Mouse (Mus musculus): Measurements from ENCODE around the gene Plek. TPM values are rescaled to one million over a fixed set of nuclear protein-coding genes. Genes with fewer than 3 reads are reported as not detected.
"Not testable (repeated sequence)": the region's sequence is repeated elsewhere in the genome, so short reads cannot be mapped to it uniquely, and the experiment has no call there.

Plek gene
- 408 and 428 TPM in 2 replicates for total RNA-seq (2017)

- ATAC-seq (ENCODE audit: extremely low read depth, insufficient number of reproducible peaks, low FRiP score, poor library complexity, severe bottlenecking), result peak; percentile 64
Observed at GRCm38 (mm10) chr11:17051545-17052475, at the start of gene Plek, which contains the start of gene Cnrip1. Plek (minus strand) TSS chr11:17052381. Cnrip1 (plus strand) TSS chr11:17051586.

GRCm38 (mm10) chr11:17086106-17086505 lies 33.9 kb upstream of the Plek start:
- ATAC-seq (ENCODE audit: extremely low read depth, insufficient number of reproducible peaks, low FRiP score, poor library complexity, severe bottlenecking), result no peak

- ATAC-seq (ENCODE audit: extremely low read depth, insufficient number of reproducible peaks, low FRiP score, poor library complexity, severe bottlenecking), result no peak
Observed at GRCm38 (mm10) chr11:17083866-17084265, 31.7 kb upstream of the Plek start.

GRCm38 (mm10) chr11:17083455-17083854 lies 31.3 kb upstream of the Plek start:
- no peak for ATAC-seq (ENCODE audit: extremely low read depth, insufficient number of reproducible peaks, low FRiP score, poor library complexity, severe bottlenecking)

- 0 out of 2 replicates have a peak, but pooled peaks have one; percentile 36 for ATAC-seq (ENCODE audit: extremely low read depth, insufficient number of reproducible peaks, low FRiP score, poor library complexity, severe bottlenecking)
Observed at GRCm38 (mm10) chr11:17082953-17083352, 30.8 kb upstream of the Plek start.

- ATAC-seq (ENCODE audit: extremely low read depth, insufficient number of reproducible peaks, low FRiP score, poor library complexity, severe bottlenecking), result no peak
Observed at GRCm38 (mm10) chr11:17082086-17082485, 29.9 kb upstream of the Plek start.

- no peak for ATAC-seq (ENCODE audit: extremely low read depth, insufficient number of reproducible peaks, low FRiP score, poor library complexity, severe bottlenecking)
Observed at GRCm38 (mm10) chr11:17075656-17076055, 23.5 kb upstream of the Plek start.

GRCm38 (mm10) chr11:17069360-17069759 lies 17.2 kb upstream of the Plek start:
- not testable (repeated sequence) for ATAC-seq (ENCODE audit: extremely low read depth, insufficient number of reproducible peaks, low FRiP score, poor library complexity, severe bottlenecking)

GRCm38 (mm10) chr11:17052476-17053049 lies 382 bp upstream of the Plek start:
- ATAC-seq (ENCODE audit: extremely low read depth, insufficient number of reproducible peaks, low FRiP score, poor library complexity, severe bottlenecking), result no peak

GRCm38 (mm10) chr11:17045806-17046205 lies 6.4 kb downstream of the Plek start:
- no peak for ATAC-seq (ENCODE audit: extremely low read depth, insufficient number of reproducible peaks, low FRiP score, poor library complexity, severe bottlenecking)

GRCm38 (mm10) chr11:17023984-17024383 lies 28.2 kb downstream of the Plek start:
- ATAC-seq (ENCODE audit: extremely low read depth, insufficient number of reproducible peaks, low FRiP score, poor library complexity, severe bottlenecking), result 0 out of 2 replicates have a peak, but pooled peaks have one; percentile 17

- ATAC-seq (ENCODE audit: extremely low read depth, insufficient number of reproducible peaks, low FRiP score, poor library complexity, severe bottlenecking), result no peak
Observed at GRCm38 (mm10) chr11:17023206-17023605, 29.0 kb downstream of the Plek start.

- ATAC-seq (ENCODE audit: extremely low read depth, insufficient number of reproducible peaks, low FRiP score, poor library complexity, severe bottlenecking), result peak; percentile 31; the same call in 1 of the 2 replicates
Observed at GRCm38 (mm10) chr11:17019328-17019727, 32.9 kb downstream of the Plek start.

GRCm38 (mm10) chr11:17012948-17013347 lies 39.2 kb downstream of the Plek start:
- peak; percentile 70 for ATAC-seq (ENCODE audit: extremely low read depth, insufficient number of reproducible peaks, low FRiP score, poor library complexity, severe bottlenecking)

- ATAC-seq (ENCODE audit: extremely low read depth, insufficient number of reproducible peaks, low FRiP score, poor library complexity, severe bottlenecking), result peak; percentile 92
Observed at GRCm38 (mm10) chr11:17008498-17008941, 43.7 kb downstream of the Plek start.

- no peak for ATAC-seq (ENCODE audit: extremely low read depth, insufficient number of reproducible peaks, low FRiP score, poor library complexity, severe bottlenecking)
Observed at GRCm38 (mm10) chr11:17007517-17008173, 44.5 kb downstream of the Plek start.

GRCm38 (mm10) chr11:17006526-17006925 lies 45.7 kb downstream of the Plek start:
- ATAC-seq (ENCODE audit: extremely low read depth, insufficient number of reproducible peaks, low FRiP score, poor library complexity, severe bottlenecking), result not testable (repeated sequence)

- ATAC-seq (ENCODE audit: extremely low read depth, insufficient number of reproducible peaks, low FRiP score, poor library complexity, severe bottlenecking), result no peak
Observed at GRCm38 (mm10) chr11:17004899-17005846, 47.0 kb downstream of the Plek start.

Measured in neutrophil, adult 5-6 weeks (primary cell).